Mouse (Mus musculus) embryonic fibroblast, embryonic 13.5 days (primary cell): ENCODE results near the gene Nfix.

Experiments
- CTCF ChIP-seq: IDR thresholded peaks from 2 replicates; pipeline ENCODE4 v1.5.1; 2011; ENCODE audit warnings: mild to moderate bottlenecking, control low read depth, low read length, moderate library complexity, borderline replicate concordance; ENCODE audit not compliant: insufficient read depth
- POLR2A ChIP-seq: IDR thresholded peaks from 2 replicates; pipeline ENCODE4 v1.6.1; 2011; ENCODE audit warnings: low read depth, mild to moderate bottlenecking, control low read depth, low read length, moderate library complexity

GRCm38 (mm10) chr8:84831490-84831889, 31.3 kb upstream of the Nfix start, which contains the start of gene Gadd45gip1:
- no peak for TF ChIP-seq POLR2A
- TF ChIP-seq CTCF, result no peak
